Mouse (Mus musculus) intestine, embryonic 14.5 days (tissue): ENCODE results near the gene Qk. TPM values are rescaled to one million over a fixed set of nuclear protein-coding genes. Genes with fewer than 3 reads are reported as not detected.

Experiments used
- ATAC-seq: fragments of 200-750 bp; cut with Nextera tagmentation; replicated peaks from 2 replicates; pipeline ENCODE4 v1.8.0; 2017; ENCODE audit warnings: low read depth, moderate number of reproducible peaks, moderate TSS enrichment, moderate library complexity; ENCODE audit not compliant: low FRiP score, low TSS enrichment
- DNase-seq: peaks from one replicate; pipeline ENCODE4 v3.0.0-alpha.2; 2018; ENCODE audit warnings: low spot score
- H3K27ac ChIP-seq: fragments of 300-500 bp; sonication (generic); 2 replicates; pipeline ENCODE4 v1.5.1; 2014; ENCODE audit warnings: low read depth, mild to moderate bottlenecking, control low read depth
- H3K27me3 ChIP-seq: fragments of 300-500 bp; sonication (generic); replicated peaks from 2 replicates; pipeline ENCODE4 v1.6.1; 2014; ENCODE audit warnings: low read length, control low read depth; ENCODE audit not compliant: control insufficient read depth, insufficient read depth
- H3K36me3 ChIP-seq: fragments of 300-500 bp; sonication (generic); 2 replicates; pipeline ENCODE4 v1.6.1; 2014; ENCODE audit warnings: low read length, control low read depth; ENCODE audit not compliant: control insufficient read depth, insufficient read depth
- H3K4me1 ChIP-seq: fragments of 300-500 bp; sonication (generic); replicated peaks from 2 replicates; pipeline ENCODE4 v1.6.1; 2014; ENCODE audit warnings: low read length, control low read depth, mixed read lengths; ENCODE audit not compliant: control insufficient read depth, insufficient read depth
- H3K4me2 ChIP-seq: fragments of 300-500 bp; sonication (generic); 2 replicates; pipeline ENCODE4 v1.6.1; 2014; ENCODE audit warnings: low read length
- H3K4me3 ChIP-seq: fragments of 300-500 bp; sonication (generic); 2 replicates; pipeline ENCODE4 v1.5.1; 2014; ENCODE audit warnings: low read depth, low read length, control low read depth, mixed read lengths
- H3K9ac ChIP-seq: fragments of 300-500 bp; sonication (generic); 2 replicates; pipeline ENCODE4 v1.6.1; 2014; ENCODE audit warnings: mild to moderate bottlenecking, low read length
- H3K9me3 ChIP-seq: fragments of 300-500 bp; sonication (generic); 2 replicates; pipeline ENCODE4 v1.6.1; 2016; ENCODE audit warnings: low read length, control low read depth; ENCODE audit not compliant: control insufficient read depth
- WGBS: fragments of 180-500 bp; shearing (Covaris S2); extraction: QIAGEN DNeasy Blood & Tissue Kit; methylation state at CpG from one replicate; pipeline ENCODE4 v1.1.7; 2014; 5-methylcytosine and 5-hydroxymethylcytosine counted together
- polyA plus RNA-seq: library from polyadenylated mRNA; unstranded; fragments of >200 nt; fragmentation: Nextera tagmentation; extraction: Ambion mirVana; gene quantifications from 2 replicates; pipeline ENCODE4 v1.2.1, GENCODE M21; 2014

Qk gene
- polyA plus RNA-seq, 1 experiment from 2014 or later, result 23.1 TPM

GRCm38 (mm10) chr17:10320456-10320790 lies 769 bp upstream of the Qk start:
- Histone ChIP-seq H3K36me3 (no peaks in the 10 kb centered on the region), H3K27ac (peak overlapping the region; percentile 97; the same call in 1 of the 2 replicates), H3K9ac (peak overlapping the region; percentile 96), H3K9me3 (no peaks in the 10 kb centered on the region), H3K27me3 (no peaks in the 10 kb centered on the region), H3K4me2 (peak overlapping the region; percentile 62), H3K4me3 (peak overlapping the region; percentile 88), H3K4me1 (peaks cover 4% of the 10 kb centered on the region; the same call in 1 of the 2 replicates)
- ATAC-seq, result no peak
- WGBS, result 20% methylated on average over 10 of the region's 10 CpGs
- DNase-seq, result no peak

- no peaks in the 10 kb centered on the region for H3K27me3 ChIP-seq
- H3K9me3 ChIP-seq, result no peaks in the 10 kb centered on the region
- peak overlapping the region; percentile 96 for H3K9ac ChIP-seq
- no peaks in the 10 kb centered on the region for H3K36me3 ChIP-seq
- H3K27ac ChIP-seq, result peak overlapping the region; percentile 97
- no peak for DNase-seq
- no peak for ATAC-seq
- H3K4me2 ChIP-seq, result peak overlapping the region; percentile 62
- H3K4me1 ChIP-seq, result peaks cover 10% of the 10 kb centered on the region
- WGBS, result 0% methylated on average over 13 of the region's 46 CpGs
- peak overlapping the region; percentile 88 for H3K4me3 ChIP-seq
These were observed 296 bp downstream of the Qk start for GRCm38 (mm10) chr17:10319431-10319684.

- H3K36me3 ChIP-seq, result no peaks in the 10 kb centered on the region
- ATAC-seq (peak; percentile 70), DNase-seq (peak; percentile 84)
- no peaks in the 10 kb centered on the region for H3K9me3 ChIP-seq
- H3K4me2 ChIP-seq, result peak overlapping the region; percentile 61
- peak overlapping the region; percentile 88 for H3K4me3 ChIP-seq
- peaks cover 15% of the 10 kb centered on the region for H3K4me1 ChIP-seq
- WGBS, result 1% methylated on average over 74 of the region's 153 CpGs
- H3K27me3 ChIP-seq, result no peaks in the 10 kb centered on the region
- H3K27ac ChIP-seq, result peak overlapping the region; percentile 97
- H3K9ac ChIP-seq, result peak overlapping the region; percentile 96
These were observed 858 bp downstream of the Qk start for GRCm38 (mm10) chr17:10318561-10319430.

- peaks cover 15% of the 10 kb centered on the region for H3K4me1 ChIP-seq
- under 1% methylated on average over 46 of the region's 46 CpGs for WGBS
- H3K9me3 ChIP-seq, result no peaks in the 10 kb centered on the region
- H3K36me3 ChIP-seq, result no peaks in the 10 kb centered on the region
- peak overlapping the region; percentile 96 for H3K9ac ChIP-seq
- H3K27me3 ChIP-seq, result no peaks in the 10 kb centered on the region
- ATAC-seq (peak; percentile 19; the same call in 1 of the 2 replicates), DNase-seq (peak; percentile 86)
- peak overlapping the region; percentile 97 for H3K27ac ChIP-seq
- H3K4me3 ChIP-seq, result peak overlapping the region; percentile 88
- peak overlapping the region; percentile 61 for H3K4me2 ChIP-seq
These were observed 1.6 kb downstream of the Qk start for GRCm38 (mm10) chr17:10317981-10318551.

- H3K4me3 ChIP-seq, result peak overlapping the region; percentile 88
- H3K9me3 ChIP-seq, result no peaks in the 10 kb centered on the region
- H3K4me2 ChIP-seq, result peak overlapping the region; percentile 61
- DNase-seq, result no peak
- peak overlapping the region; percentile 96 for H3K9ac ChIP-seq
- peak overlapping the region; percentile 97 for H3K27ac ChIP-seq
- 10% methylated on average over 4 of the region's 4 CpGs for WGBS
- no peaks in the 10 kb centered on the region for H3K27me3 ChIP-seq
- no peaks in the 10 kb centered on the region for H3K36me3 ChIP-seq
- ATAC-seq, result no peak
- H3K4me1 ChIP-seq, result peaks cover 15% of the 10 kb centered on the region
These were observed 2.5 kb downstream of the Qk start for GRCm38 (mm10) chr17:10317186-10317585.

- Histone ChIP-seq H3K9me3 (no peaks in the 10 kb centered on the region), H3K36me3 (no peaks in the 10 kb centered on the region), H3K4me1 (peaks cover 15% of the 10 kb centered on the region), H3K27ac (no peak overlapping the region), H3K4me3 (peak overlapping the region; percentile 88), H3K9ac (no peak overlapping the region), H3K27me3 (no peaks in the 10 kb centered on the region), H3K4me2 (peak overlapping the region; percentile 61)
- ATAC-seq (no peak), DNase-seq (no peak)
- 0% methylated on average over 1 of the region's 1 CpGs for WGBS
These were observed 3.2 kb downstream of the Qk start for GRCm38 (mm10) chr17:10316446-10316845.

- Histone ChIP-seq H3K4me1 (peaks cover 16% of the 10 kb centered on the region), H3K27ac (no peak overlapping the region), H3K4me2 (no peak overlapping the region), H3K4me3 (no peak overlapping the region), H3K27me3 (no peaks in the 10 kb centered on the region), H3K9me3 (no peaks in the 10 kb centered on the region), H3K9ac (no peak overlapping the region), H3K36me3 (no peaks in the 10 kb centered on the region)
- ATAC-seq, result no peak
- no peak for DNase-seq
- WGBS, result 80% methylated on average over 1 of the region's 1 CpGs
These were observed 9.6 kb downstream of the Qk start for GRCm38 (mm10) chr17:10310046-10310445.

- ATAC-seq, result no peak
- WGBS, result 28% methylated on average over 4 of the region's 4 CpGs
- no peaks in the 10 kb centered on the region for H3K27me3 ChIP-seq
These were observed 10.5 kb downstream of the Qk start for GRCm38 (mm10) chr17:10309135-10309623.

More at GRCm38 (mm10) chr17:10309135-10309623, 10.5 kb downstream of the Qk start:
- Histone ChIP-seq H3K9me3 (no peaks in the 10 kb centered on the region), H3K27ac (no peak overlapping the region), H3K36me3 (no peaks in the 10 kb centered on the region), H3K4me3 (no peak overlapping the region), H3K4me1 (peaks cover 8% of the 10 kb centered on the region), H3K9ac (no peak overlapping the region), H3K4me2 (no peak overlapping the region)
- DNase-seq, result no peak
